Mouse (Mus musculus) heart, adult 2 months (tissue): ENCODE data around the gene Pdia4.
"Not testable (repeated sequence)": the region's sequence is repeated elsewhere in the genome, so short reads cannot be mapped to it uniquely, and the experiment has no call there.

Experiments
- CTCF ChIP-seq: fragments of 200-600 bp; IDR thresholded peaks from 2 replicates; pipeline ENCODE4 v1.8.1; 2022; ENCODE audit warnings: antibody characterized with exemption, mild to moderate bottlenecking, moderate library complexity
- EP300 ChIP-seq: fragments of 200-500 bp; IDR thresholded peaks from 2 replicates; pipeline ENCODE4 v1.6.1; 2011; ENCODE audit warnings: low read depth, low read length, control low read depth; ENCODE audit not compliant: insufficient read depth
- POLR2A ChIP-seq: fragments of 200-500 bp; IDR thresholded peaks from 2 replicates; pipeline ENCODE4 v1.6.1; 2011; ENCODE audit warnings: mild to moderate bottlenecking, low read depth, low read length, control low read depth; ENCODE audit not compliant: insufficient read depth

GRCm38 (mm10) chr6:47757849-47758248 is 55.4 kb downstream of the Pdia4 start:
- not testable (repeated sequence) for TF ChIP-seq CTCF, POLR2A, EP300
